Mouse (Mus musculus) lung, postnatal 36 days (tissue): ENCODE results near the gene Spats2l.
A peak's percentile ranks its signal among the peaks of the same experiment; 100 is the strongest.

ENCODE experiments used
- DNase-seq: peaks from one replicate; pipeline ENCODE4 v3.0.0; 2022; ENCODE audit warnings: mixed read lengths

Spats2l gene

DNA sequence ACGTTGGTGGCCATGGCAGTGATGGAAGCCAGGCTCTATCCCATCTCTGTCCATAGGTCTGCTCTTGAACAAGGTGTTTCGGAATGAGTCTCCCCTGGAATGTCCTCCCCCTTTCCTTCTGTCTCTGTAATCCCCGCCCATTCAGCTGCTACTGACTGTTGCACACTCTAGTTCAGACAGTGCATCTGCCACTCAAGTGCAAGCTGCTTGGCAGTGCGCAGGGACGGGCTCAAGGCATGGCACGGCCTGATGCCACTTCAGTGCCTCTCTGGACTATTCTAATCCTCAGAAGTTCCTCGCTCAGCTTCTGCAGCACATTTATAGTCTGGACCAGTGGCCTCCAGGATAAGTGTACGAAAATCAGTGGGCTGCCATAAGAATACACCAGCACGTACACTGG is 52.3 kb downstream of the Spats2l start:
- DNase-seq = no peak

DNA sequence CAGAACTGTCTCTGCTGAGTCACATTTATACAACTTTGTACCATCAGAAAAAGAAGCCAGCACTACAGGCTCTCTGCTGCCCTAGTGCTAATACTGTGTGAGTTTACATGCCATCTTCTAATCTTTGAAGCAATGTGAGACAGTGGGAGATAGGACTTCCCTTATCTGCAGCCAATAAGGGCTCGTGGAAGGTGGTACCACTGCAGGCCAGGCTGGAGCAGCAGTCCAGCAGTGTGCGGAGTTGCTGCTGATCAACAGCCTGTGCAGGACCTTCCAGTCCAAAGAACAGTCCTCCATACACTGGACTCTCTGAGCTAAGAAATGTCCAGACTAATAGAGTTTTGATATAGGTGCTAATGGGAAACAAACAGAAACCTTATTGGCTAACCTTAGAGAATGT is 59.2 kb downstream of the Spats2l start:
- DNase-seq = no peak

DNA sequence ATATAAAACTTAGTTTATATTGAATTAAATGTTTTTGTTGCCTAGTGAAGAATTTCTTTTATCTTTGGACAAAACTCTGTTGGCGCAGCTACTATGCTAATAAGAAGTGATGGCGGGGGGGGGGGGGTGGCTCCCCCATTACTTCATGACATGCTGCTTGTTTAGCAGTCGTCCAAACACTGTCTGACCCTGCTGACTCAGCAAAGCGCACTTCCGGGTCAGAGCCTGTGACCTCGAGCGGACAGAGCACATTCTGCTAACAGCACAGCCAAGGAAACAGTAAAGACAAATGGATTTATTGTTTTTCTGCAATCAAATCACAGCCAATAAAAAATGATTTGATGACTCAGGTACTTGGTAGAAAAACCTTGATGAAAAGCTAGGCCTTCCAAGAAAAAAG is 61.2 kb downstream of the Spats2l start:
- DNase-seq = no peak

DNA sequence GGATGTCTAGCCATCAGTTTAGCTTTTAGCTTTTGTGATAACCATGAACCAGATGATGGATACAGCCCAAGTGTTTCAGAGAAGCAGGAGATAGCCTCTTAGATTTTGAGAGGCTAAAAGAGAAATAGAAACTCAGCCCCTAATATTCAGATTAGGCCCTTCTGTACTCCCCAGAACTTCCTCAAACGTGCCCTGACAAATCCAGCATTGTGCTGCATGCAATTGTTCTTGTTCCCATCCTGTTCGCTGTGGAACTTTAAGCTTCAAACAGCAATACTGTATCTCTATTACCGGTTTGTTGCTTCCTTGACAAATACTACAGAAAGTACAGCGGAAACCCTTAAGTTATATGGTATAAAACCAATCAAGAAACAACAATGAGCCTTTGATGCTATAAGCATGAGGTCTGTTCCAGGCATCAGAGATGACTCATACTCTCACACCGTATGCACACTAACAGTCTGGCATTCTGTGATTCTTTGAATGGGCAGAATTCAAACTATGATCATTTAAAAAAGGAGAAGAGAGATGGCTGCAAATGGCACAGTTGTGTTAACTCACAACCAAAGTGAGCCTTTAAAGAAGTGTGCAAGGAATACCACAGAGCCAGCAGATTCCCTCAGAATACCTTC is 62.8 kb downstream of the Spats2l start:
- no peak for DNase-seq

DNA sequence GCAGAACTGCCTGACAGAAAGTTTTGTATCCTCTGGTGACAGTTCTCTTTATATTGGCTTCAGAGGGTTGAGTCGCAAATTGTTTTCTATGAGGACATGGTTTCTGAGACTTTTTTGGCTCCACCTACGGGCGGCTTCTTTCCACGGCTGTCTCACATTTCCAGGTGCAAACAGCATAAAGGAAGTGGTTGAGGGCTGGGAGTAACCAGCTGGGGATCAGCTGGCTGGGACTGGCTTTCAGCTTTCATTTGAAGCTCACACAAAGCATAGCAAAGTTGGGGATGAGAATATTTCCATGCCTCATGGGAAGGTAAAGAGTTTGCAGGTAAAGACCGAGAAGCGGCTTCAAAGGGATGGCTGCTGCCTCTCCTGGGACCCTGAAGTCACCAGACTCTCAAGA is 65.9 kb downstream of the Spats2l start:
- no peak for DNase-seq

DNA sequence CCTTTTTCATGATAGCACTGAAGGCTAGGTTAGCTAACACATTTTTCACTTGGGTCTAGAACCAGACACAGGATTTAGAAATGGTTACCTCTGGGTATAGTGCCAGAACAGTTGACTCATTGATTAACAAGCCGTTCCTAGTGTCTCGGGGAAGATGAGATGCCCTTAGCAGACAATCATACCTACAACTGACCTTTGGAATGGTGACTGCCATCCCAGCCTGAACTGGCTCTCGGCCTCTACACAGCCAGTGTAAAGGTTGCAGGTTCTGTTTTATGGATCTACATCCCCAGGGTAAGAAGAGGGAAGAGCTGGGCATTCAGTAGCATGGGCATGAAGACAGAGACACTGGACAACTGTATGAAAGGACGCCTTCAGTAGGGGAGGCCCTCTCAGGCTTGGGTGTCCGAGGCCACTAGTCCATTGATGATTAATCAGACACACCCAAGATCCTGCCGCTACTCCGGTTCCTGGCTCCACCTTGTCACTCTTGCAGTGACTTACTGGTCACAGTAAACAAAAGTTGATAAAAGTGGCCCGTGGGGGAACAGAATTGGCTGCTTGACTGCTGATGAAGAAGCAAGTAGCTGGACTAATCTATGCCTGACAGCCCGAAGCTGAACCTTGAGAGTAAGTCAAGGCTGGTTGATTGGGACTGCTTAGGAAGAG is 71.2 kb downstream of the Spats2l start:
- no peak for DNase-seq

DNA sequence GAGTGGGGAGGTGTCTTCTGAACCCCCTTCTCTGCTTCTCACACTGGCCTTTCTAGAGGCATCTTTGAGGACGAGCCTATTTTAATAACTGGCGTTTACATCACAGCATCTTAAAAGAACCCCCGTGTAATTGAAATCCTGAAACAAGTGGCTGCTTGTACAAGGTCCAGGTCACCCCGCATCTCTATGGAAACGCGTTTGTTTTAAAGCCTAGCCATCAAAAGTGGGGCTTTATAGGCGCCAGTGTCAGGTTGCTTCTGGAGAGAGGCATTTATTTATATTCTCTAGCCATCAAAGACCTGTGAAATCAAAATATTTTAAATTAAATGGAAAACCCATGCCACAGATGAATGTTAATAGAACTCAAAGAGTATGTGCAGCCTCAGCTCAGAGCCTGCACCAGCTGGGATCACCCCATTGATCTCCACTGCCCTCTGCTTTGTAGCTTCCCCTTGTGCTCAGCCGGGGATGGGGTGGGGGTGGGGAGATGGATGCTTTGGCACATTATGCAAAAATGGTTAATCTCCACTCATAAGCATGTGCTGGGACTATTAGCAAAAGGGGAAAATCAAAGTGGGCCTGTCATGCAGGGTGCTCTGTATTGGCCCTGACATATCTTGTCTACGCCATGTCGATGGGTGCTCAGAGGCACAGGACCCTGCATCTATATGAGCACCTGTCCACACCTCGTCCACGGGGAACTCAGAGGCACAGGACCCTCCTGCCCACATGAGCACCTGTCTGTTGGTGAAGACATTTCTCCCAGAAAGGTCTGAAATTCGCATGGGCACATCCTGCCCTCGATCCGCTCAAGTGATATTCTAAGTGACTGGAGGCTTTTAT is 73.1 kb downstream of the Spats2l start:
- no peak for DNase-seq

DNA sequence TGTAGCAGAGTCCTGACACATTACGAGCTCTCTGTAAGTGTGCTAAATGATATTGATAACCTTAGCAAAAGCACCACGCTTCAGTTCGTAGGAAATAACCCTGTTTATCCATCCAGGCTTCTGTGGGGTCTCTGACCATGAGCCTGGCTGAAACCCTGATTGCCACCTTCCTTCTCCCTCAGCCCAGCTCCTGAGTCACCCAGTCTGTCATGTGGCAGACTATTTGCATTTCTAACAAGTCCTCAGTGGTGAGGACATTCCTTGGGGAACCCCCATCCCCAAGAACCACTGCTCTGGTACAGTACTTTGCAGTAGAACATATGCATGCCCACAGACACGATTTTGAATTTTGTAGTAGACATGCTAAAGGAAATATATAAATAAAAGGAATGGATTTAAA is 75.1 kb downstream of the Spats2l start:
- DNase-seq = no peak

DNA sequence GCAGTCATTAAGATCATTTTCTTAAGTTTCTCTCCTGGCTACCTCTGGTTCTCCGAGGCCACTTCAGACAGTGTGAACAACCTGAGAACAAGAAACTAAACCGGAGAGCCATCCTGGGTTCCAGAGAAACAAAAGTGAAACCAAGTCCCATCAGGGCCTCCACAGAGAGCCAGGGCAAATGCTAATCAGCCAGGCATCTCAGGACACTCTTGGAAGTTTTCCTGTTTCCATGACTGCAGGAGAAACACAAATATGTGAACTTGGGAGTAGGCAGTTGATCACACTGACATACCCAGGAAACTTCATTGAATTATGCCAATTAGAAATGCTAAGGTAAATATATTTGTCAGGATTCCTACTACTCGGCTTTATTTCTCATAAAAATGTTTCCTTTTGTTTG is 76.0 kb downstream of the Spats2l start:
- peak; percentile 88 for DNase-seq

DNA sequence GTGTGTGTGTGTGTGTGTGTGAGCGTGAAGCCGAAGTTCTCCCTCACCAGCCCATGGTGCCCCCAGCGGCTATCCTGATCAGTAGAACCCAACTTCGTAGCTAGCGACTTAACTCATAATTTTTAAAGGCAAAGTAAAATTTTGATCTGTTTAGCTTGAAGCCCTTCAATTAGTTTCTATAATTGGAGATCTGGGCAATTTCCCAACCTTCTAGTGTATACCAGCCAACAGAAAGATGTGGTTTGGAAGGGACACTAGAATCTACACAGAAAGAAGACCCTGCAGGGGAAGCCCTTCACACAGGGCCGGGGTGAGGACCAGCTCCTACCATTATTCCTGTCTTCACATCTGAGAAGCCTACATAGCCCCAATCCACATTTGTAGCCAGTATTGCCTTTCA is 77.9 kb downstream of the Spats2l start:
- DNase-seq = no peak

DNA sequence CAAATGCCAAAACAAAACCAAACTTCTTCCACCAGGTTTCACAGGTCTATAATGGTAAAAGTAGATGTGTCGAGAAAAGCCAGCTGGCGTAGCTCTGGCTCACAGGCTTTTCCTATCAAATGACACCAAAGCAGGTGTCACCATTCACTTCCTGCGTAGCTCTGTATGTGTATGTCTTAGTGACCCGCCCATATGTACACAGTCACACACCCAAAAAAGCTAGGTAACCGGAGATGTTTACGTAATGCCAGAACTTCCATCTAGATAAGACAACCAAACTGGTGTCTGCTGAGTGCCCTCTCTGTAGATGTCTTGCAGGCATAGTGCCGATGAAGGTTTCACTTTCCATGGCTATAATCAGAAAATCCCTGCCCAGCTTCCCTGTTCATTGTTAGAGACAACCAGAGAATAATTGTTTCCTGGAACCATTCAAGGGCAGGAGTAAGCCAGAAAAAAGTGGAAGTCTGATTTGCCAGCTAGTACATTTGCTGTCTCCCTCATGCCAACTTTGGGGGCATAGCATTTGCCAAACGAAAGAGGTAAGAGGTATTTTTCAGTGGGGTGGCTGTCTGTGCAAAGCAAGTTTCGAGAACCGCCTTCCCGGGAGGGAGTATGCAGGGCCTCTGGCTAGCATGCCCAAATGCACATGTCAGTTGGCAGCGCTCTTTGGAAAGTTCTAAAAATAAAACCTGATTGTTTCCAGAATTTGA is 78.8 kb downstream of the Spats2l start:
- DNase-seq = peak; percentile 52

DNA sequence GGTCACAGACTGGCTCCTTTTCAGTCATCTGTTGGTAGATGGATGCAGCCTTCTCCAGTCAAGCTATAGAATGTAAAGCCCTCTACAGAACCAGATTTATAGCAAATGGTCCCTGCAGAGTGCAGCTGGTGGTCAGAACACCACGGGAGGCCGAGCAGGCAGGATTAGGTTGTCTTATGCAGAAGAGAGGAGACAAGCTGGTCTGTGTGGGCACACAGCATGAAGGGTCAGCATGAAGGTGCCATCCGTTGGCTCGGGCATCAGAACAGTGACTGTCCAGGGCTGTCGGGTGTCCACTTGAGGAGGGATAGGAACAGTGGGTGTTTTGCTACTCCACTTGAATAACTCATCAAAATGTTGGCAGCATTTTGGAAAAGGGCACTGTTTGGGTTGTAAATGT is 83.8 kb downstream of the Spats2l start:
- DNase-seq = no peak

DNA sequence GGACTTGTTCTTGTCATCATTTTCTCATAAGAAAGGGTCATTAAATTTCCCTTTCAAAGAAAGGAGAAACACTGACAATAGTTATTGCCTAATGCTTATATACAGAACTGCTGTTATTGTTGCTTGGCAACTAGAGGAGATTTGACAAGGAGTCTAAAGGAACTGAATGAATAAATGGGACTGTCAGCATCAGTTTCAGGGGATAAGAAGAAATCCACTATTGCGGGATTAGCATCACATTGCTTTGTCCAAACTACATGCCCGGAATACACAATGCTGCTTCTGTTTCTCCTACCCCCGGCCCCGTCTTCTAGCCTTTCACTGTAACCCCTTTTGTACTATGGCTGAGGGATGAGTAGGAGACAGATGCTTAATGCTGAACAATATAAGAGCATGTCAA is 88.1 kb downstream of the Spats2l start:
- DNase-seq = no peak

DNA sequence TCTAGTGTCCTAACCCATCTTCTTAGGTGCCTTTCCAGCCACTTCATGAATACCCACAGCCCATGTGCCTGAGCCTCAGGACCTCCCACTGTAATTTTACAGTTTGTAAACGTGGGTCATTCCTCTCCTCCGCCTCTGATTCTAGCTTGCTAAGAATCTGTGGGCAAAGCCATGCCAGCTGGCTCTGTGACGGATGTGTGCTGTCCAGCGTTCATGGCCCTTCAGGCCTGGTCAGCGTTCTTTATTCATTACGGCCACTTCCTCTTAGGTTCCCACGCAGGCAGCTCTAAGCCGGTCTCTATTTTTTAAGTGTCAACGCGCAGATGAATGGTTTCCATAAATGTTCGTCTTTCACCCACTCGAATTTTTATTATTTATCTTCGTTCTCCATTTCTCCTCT is 94.7 kb downstream of the Spats2l start:
- peak; percentile 30 for DNase-seq

DNA sequence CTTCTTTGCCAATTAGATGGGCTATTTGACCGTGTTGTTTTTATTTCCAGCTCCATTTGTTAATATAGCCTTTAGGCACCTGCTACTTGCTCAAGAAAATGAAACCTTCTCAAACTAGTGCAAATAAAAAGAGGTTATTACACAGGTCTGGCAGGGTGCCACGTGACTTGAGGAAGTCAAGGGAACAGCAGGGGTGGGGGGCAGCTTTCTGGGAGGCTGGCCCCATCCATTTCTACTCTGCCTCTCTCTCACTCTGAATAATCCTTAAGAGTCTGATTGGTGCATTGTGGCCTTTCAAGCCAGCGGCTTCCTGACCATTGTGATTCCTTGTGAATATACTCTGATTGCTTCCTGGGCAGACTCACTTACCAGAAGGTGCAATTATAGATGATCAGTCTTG is 98.0 kb downstream of the Spats2l start:
- peak; percentile 45 for DNase-seq

DNA sequence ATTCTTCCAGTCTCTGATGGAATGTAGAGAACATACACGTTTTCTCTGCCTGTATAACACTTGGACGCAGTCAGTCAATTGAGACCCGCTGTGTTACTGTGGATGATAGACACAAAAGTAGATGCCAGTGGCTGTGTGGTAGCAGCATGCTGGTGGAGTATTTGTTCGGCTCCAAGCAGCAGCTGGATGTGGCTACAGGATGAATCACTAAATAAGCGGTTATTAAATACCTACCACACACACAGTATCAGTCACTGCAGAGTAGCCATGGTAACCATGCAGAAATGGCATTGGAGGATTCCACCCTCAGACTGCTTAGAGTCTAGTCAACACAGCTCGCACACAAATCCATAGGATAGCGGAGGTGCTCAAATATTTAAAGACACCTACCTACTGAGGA is 100.0 kb downstream of the Spats2l start:
- no peak for DNase-seq

DNA sequence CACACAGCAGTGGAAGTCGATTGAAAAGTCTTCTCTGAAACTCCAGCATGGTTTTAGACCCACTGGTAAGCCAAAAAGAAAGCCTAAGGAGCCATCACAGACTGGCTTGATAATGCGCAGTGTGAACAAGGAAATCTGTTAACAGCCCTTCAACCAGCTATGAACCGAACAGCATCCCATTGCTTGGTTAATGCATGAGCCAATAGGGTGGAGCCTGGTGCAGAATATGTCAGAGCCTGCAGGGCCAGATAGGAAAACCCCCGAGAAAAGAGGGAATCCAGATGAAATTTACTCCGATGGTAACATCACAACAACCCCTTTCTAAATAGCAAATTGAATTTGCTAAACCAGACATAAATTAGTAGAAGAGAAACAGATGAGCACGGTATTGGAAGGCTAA is 101.1 kb downstream of the Spats2l start:
- DNase-seq = no peak

DNA sequence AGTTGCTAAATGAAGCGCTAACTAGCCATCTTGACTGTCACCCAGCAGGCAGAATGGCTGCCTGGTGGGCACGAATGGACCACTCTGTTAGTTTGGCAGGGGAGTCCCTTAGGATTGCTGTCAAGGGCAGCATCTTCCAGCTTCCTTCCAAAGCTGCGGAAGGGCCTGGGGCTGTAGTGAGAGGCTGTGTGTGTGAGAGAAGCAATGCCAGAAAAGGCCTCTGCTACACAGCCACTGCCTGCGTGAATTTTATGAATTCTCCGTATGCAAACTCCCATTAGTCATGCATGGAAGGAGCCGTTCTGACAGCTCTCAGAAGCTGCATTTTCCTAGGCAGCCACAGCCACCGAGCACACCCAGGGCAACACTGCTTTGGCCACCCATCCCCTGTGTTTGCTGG is 101.5 kb downstream of the Spats2l start:
- DNase-seq = no peak

DNA sequence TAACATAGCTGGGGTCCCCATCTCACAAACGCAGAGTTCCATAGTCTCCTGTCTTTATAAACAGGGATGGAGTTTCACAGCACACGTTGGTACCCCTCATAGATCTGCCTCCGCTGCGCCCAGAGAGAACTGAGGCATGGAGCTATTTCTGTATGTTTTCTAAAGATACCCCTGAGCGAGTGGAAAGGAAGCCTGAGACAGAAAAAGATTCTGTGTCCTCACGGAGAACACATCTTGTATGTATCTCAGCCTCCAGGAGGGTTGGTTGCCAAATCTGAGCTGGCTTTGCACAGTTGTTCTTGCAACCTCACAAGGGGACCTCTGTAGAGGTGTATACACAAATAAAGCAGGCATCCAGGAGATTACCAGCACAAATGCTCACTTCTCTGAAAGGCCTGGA is 105.0 kb downstream of the Spats2l start:
- DNase-seq = no peak

DNA sequence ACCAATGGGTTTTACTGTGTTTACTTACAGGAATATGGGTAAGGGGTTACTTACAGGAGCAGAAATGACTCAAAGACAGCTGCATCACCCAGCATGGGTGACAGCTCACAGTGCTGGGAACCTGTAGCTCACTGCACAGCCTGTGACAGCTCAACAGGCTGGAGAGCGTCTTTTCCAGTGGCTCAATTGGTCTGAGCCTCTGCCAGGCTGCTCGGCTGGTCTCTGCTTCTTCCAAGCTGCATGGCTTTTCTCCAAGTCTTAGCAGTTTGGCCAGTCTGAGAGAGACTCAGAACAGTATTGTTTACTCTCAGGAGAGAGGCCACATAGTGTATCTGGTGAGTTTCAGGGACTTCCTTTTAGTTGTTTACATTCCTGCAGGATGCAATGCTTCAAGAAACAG is 110.9 kb downstream of the Spats2l start:
- peak; percentile 17 for DNase-seq

DNA sequence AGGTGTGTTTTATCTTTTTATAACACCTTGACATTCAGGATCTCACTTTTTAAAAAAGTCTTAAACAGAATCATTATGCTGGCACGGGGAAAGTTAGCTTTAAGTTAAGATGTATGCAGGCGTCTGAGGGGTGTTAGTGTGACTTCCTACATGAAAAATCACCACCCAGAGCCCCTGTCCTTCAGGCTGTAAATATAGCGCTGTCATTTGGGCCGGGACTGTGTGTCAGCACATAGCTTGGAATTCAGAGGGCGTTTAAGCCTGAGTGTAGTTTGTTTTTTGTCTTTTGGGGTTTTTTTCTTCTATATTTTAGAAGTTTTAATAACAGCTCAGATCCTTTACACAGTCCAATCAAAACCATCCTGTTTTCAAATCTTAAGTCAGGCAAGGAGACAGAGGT is 115.8 kb downstream of the Spats2l start:
- DNase-seq = no peak

DNA sequence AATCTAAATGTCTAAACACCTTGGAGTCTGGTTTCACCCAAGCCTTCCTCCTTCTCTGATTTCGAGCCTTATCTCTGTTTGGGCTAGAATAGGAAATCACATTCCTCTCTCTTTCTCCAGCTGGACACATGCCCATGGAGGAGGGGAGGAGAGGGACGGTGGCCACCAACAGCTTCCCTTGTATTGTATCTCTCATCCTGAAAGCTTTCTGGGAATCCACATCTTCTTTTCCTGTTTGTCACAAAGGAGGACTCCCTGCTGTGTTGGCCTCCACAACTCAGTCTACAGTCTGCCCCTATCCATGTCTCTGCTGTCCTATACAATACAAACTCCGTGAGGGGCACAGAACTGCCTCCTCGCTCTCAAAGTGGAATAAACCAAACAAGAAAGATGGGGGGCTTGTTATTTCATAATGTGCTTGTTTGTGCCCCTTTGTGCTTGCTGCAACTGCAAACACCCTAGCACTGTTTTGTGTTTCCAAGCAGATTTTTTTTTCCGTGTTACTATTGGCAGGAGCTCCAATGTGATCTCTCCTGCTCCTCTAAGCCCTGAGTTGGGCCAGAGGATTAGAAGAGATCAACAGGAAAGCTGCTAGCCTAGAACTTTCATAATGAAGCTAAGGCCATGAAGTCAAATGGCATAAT is 116.4 kb downstream of the Spats2l start:
- peak; percentile 71 for DNase-seq

DNA sequence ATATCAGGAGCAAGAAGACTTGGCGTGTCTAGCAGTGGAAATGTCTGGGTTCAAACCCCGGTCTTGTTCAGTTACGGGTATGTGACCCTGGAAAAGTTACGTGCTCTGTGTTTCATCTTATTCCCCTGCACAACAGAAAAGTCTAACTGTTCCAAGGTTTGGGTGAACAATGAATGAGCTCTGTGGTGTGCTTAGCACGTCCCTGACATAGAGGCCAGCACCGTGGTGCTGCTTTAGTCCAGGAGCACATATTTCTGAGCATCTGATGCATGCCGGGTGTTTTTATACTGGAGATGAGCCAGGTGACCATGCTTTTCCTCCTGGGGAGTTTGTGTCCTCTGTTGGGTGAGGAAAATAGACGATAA is 116.9 kb downstream of the Spats2l start:
- peak; percentile 1 for DNase-seq
